Mouse (Mus musculus) spleen, adult 2 months (tissue): ENCODE results near the gene Hist1h2bg. TPM values are rescaled to one million over a fixed set of nuclear protein-coding genes. Genes with fewer than 3 reads are reported as not detected.

ENCODE experiments used
- DNase-seq, 2 experiments: peaks; one replicate each; pipeline versions ENCODE4 v3.0.0 to v3.0.0-alpha.2; 2012 to 2021; ENCODE audit warnings: low spot score in 2 of 2, low read depth in 1 of 2
- H3K27ac ChIP-seq: fragments of 200-500 bp; 2 replicates; pipeline ENCODE4 v1.5.1; 2012; ENCODE audit warnings: low read length, inconsistent platforms; ENCODE audit not compliant: insufficient read depth
- H3K27me3 ChIP-seq: fragments of 200-500 bp; 2 replicates; pipeline ENCODE4 v1.6.1; 2012; ENCODE audit warnings: mild to moderate bottlenecking, moderate library complexity, low read length, inconsistent platforms; ENCODE audit not compliant: control insufficient read depth, insufficient read depth
- H3K36me3 ChIP-seq: fragments of 200-500 bp; 2 replicates; pipeline ENCODE4 v1.6.1; 2012; ENCODE audit warnings: mild to moderate bottlenecking, low read length, inconsistent platforms; ENCODE audit not compliant: control insufficient read depth, insufficient read depth
- H3K4me1 ChIP-seq: fragments of 200-500 bp; 2 replicates; pipeline ENCODE4 v1.6.1; 2011; ENCODE audit warnings: inconsistent platforms; ENCODE audit not compliant: control insufficient read depth, insufficient read depth, insufficient read length
- H3K4me3 ChIP-seq: fragments of 200-500 bp; 2 replicates; pipeline ENCODE4 v1.5.1; 2011; ENCODE audit warnings: mild to moderate bottlenecking, inconsistent platforms; ENCODE audit not compliant: insufficient read depth, insufficient read length; ENCODE audit errors: extremely low read depth
- CTCF ChIP-seq: fragments of 200-500 bp; IDR thresholded peaks from 2 replicates; pipeline ENCODE4 v1.5.1; 2011; ENCODE audit warnings: mild to moderate bottlenecking, inconsistent platforms; ENCODE audit not compliant: insufficient read depth, insufficient read length, insufficient replicate concordance; ENCODE audit errors: extremely low read depth
- POLR2A ChIP-seq: fragments of 200-500 bp; IDR thresholded peaks from 2 replicates; pipeline ENCODE4 v1.6.1; 2011; ENCODE audit warnings: low read depth, low read length, inconsistent platforms
- WGBS: fragments of 180-500 bp; shearing (Covaris S2); methylation state at CpG from one replicate; pipeline ENCODE4 v1.1.7; 2018; 5-methylcytosine and 5-hydroxymethylcytosine counted together
- polyA plus RNA-seq: library from polyadenylated mRNA; depleted of rRNA; stranded (reverse); fragments of >200 nt; gene quantifications from 2 replicates; pipeline ENCODE4 v1.2.3, GENCODE M21; 2012; rRNA removed

Gene Hist1h2bg
- polyA plus RNA-seq = 57.5 and 66.9 TPM in 2 replicates

DNA sequence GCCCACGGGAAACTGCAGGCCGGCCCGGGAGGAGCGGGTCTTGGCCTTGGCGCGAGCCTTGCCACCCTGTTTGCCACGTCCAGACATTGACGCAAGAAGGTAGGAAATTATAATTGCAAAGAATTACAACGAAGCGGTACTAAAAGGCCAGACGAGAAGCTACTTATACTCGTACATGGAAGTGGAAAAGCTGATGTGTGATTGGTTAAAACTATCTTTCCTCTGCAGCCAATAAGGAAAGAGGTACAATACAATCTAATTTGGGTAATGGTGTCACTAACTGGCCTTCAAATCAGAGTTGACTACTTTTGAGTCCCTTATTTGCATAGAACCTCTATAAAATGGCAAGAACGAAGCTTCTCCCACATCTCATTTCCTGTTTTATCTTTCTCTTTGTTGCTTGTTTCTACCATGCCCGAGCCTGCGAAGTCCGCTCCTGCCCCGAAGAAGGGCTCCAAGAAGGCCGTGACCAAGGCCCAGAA, at the start of gene Hist1h2bg, which contains the start of gene Hist1h2ae:
Gene Hist1h2bg, plus strand, starts transcription at position 375 of the 482 bp plus-strand sequence.
Gene Hist1h2ae, minus strand, starts transcription at position 199 of the 482 bp plus-strand sequence.
- Histone ChIP-seq H3K27ac (peak within 1 kb of the TSS; percentile 99), H3K4me3 (peak within 1 kb of the TSS; percentile 61), H3K36me3 (no peaks in the 10 kb centered on the region), H3K27me3 (no peaks in the 10 kb centered on the region), H3K4me1 (no peaks in the 10 kb centered on the region)
- WGBS = under 1% methylated on average over 18 of the region's 18 CpGs
- DNase-seq = peak; percentile 48 to 91
- no peak; the same call in 1 of the 2 replicates for TF ChIP-seq POLR2A
- TF ChIP-seq CTCF = no peak

DNA sequence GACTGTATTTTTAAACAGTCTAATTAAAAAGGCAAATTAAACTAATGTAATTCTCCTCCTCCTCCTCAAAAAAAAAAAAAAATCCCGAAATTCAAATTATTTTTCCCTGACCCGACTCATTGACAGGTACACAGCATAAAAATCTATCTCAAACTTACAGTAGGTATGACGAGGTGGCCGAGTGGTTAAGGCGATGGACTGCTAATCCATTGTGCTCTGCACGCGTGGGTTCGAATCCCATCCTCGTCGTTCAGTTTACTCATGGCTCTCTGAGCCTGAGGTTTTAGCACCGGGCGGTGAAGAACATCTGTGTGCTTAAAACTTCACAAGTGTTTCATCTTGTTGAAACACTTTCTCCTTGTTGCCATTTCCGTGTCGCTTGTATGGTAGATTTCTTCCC, 49.5 kb upstream of the Hist1h2bg start:
- H3K36me3 ChIP-seq = no peaks in the 10 kb centered on the region
- H3K27ac ChIP-seq = no peak overlapping the region
- H3K4me3 ChIP-seq = no peak overlapping the region
- H3K27me3 ChIP-seq = no peaks in the 10 kb centered on the region
- no peak for TF ChIP-seq POLR2A
- TF ChIP-seq CTCF = no peak
- 3% methylated on average over 14 of the region's 14 CpGs for WGBS
- DNase-seq = peak in 1 of 2 experiments; percentile 61
- H3K4me1 ChIP-seq = no peaks in the 10 kb centered on the region

DNA sequence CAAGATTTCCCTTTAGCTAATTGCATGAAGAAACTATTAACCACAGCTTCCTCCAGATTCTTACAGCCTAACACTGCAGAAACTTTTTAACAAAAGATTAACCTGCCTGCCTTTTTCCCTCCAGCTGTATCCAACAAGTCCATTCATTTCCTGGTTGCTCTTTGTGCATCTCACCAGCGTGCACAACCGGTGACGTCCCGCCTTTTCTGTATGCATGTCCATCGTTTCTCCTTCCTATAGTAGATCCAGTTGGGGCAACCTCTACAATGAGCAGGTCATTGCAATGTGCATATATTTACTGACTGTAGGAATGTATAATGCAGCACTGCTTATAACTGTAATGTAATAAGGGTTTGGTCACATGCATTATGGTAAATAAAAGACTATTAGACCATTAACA, 47.2 kb upstream of the Hist1h2bg start:
- TF ChIP-seq POLR2A = no peak
- no peak for TF ChIP-seq CTCF
- no peaks in the 10 kb centered on the region for H3K4me1 ChIP-seq
- 58% methylated on average over 5 of the region's 5 CpGs for WGBS

DNA sequence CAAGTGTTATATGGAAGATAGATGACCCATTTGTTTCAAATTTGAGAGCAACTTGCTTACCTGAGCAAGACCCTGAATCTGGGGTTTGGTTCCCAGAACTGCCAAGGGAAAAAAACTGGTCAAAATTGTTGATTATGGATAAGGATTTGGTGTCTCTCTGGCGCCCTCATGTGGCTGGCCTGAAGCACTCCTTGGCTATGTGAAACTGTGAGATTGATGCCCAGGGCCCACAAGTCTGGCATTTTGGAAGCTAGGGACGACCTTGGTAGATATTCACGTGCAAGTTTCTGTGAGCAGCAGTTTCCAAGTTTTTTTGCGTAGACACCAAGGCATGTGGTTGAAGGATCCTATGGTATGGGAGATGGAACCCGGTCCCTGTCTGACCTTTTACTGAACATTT, 46.5 kb upstream of the Hist1h2bg start:
- H3K4me3 ChIP-seq = no peak overlapping the region
- H3K4me1 ChIP-seq = no peaks in the 10 kb centered on the region
- TF ChIP-seq POLR2A = no peak
- TF ChIP-seq CTCF = peak; percentile 68; the same call in 1 of the 2 replicates
- DNase-seq = peak in 1 of 2 experiments; percentile 66
- H3K27me3 ChIP-seq = no peaks in the 10 kb centered on the region
- H3K27ac ChIP-seq = no peak overlapping the region
- H3K36me3 ChIP-seq = no peaks in the 10 kb centered on the region
- WGBS = 20% methylated on average over 5 of the region's 5 CpGs

More for the DNA sequence above, 47.2 kb upstream of the Hist1h2bg start:
- DNase-seq = no peak
- Histone ChIP-seq H3K4me3 (no peak overlapping the region), H3K36me3 (no peaks in the 10 kb centered on the region), H3K27ac (no peak overlapping the region), H3K27me3 (no peaks in the 10 kb centered on the region)

DNA sequence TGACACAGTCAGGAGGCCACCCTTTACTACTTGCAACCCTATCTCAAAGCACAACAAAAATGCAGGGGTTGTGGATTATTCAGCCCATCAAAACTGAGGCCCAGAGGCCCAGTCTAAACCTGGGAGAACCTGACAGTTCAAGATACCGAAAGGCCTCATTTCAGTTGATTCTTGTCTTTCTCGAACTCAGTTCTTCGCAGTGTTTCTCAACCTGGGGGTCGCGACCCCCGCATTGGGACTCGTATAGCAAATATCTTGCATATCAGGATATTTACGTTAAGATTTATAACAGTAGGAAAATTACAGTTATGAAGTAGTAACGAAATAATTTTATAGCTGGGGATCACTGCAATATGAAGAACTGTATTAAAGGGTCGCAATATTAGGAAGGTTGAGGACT, 45.3 kb upstream of the Hist1h2bg start:
- no peaks in the 10 kb centered on the region for H3K4me1 ChIP-seq
- no peaks in the 10 kb centered on the region for H3K36me3 ChIP-seq
- peak overlapping the region; percentile 11; the same call in 1 of the 2 replicates for H3K4me3 ChIP-seq
- no peak for DNase-seq
- 6% methylated on average over 10 of the region's 10 CpGs for WGBS
- no peak overlapping the region for H3K27ac ChIP-seq
- H3K27me3 ChIP-seq = no peaks in the 10 kb centered on the region
- TF ChIP-seq CTCF = no peak
- TF ChIP-seq POLR2A = no peak

DNA sequence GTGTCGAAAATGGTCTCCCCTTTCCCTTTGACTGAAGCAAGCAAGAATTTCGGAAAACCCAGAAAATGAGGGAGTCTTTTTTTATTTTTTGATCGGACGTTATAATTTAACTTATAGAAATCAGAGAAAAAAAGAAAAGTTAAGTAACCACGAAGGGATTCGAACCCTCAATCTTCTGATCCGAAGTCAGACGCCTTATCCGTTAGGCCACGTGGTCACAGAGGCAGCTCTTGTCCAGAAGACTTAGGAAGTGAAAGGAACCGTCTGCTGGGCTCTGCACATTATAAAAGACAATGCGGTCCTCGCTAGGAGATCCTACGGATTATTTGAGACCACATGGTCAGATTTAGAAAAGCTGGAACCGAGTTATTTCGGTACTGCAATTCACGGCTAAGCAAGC, 44.9 kb upstream of the Hist1h2bg start:
- H3K27ac ChIP-seq = no peak overlapping the region
- no peaks in the 10 kb centered on the region for H3K36me3 ChIP-seq
- no peaks in the 10 kb centered on the region for H3K27me3 ChIP-seq
- peak; percentile 80 to 81 for DNase-seq
- under 1% methylated on average over 17 of the region's 17 CpGs for WGBS
- peak overlapping the region; percentile 43 for H3K4me3 ChIP-seq
- no peaks in the 10 kb centered on the region for H3K4me1 ChIP-seq
- TF ChIP-seq POLR2A (no peak), CTCF (no peak)

DNA sequence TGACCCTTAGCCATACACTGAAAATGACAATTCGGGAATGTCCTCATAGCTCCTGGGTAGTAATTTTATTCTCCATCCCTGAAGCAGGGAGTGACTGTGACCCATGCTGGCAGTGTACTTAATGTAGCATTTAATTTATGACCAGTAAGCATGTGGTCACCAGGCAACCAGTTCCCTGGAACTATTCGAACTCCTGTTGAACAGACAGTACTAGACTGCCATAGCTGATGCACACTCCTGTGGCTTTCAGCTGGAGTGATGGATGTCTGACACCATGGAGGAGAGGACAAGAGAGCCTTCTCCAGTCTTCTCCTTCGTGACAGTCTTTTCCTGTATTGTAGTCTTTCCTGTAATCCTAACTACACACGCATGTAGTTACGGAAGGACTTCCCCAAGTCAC, 42.2 kb upstream of the Hist1h2bg start:
- 92% methylated on average over 5 of the region's 5 CpGs for WGBS
- no peak overlapping the region for H3K4me3 ChIP-seq
- no peaks in the 10 kb centered on the region for H3K4me1 ChIP-seq
- no peak overlapping the region for H3K27ac ChIP-seq
- no peak for TF ChIP-seq CTCF
- no peak for TF ChIP-seq POLR2A
- no peaks in the 10 kb centered on the region for H3K27me3 ChIP-seq
- H3K36me3 ChIP-seq = no peaks in the 10 kb centered on the region
- DNase-seq = no peak
